Mouse (Mus musculus): ENCODE measurements around the gene Prdm16.

GRCm38 (mm10) chr4:154607724-154608123 is 28.9 kb downstream of the Prdm16 start:
- TF ChIP-seq CTCF (conservative IDR thresholded peaks at IDR 0.05; ENCODE audit: low read length) (peak; percentile 79), POU5F1 (IDR thresholded peaks at IDR 0.05; ENCODE audit: borderline replicate concordance, low read length) (no peak), NANOG (IDR thresholded peaks at IDR 0.05; ENCODE audit: borderline replicate concordance, low read length) (no peak)

Measured in E14TG2a.4 (cell line).